Mouse (Mus musculus) heart, postnatal 0 days (tissue): Measurements from ENCODE around the gene Trappc6a. TPM values are rescaled to one million over a fixed set of nuclear protein-coding genes. Genes with fewer than 3 reads are reported as not detected.

Source experiments
- ATAC-seq: fragments of 200-750 bp; cut with Nextera tagmentation; 2 replicates; pipeline ENCODE4 v1.8.0; 2017; ENCODE audit warnings: low read depth, moderate number of reproducible peaks, moderate library complexity; ENCODE audit not compliant: insufficient read depth
- DNase-seq: peaks from one replicate; pipeline ENCODE4 v3.0.0-alpha.2; 2016; ENCODE audit warnings: low spot score
- H3K27ac ChIP-seq: fragments of 300-500 bp; sonication (generic); 2 replicates; pipeline ENCODE4 v1.5.1; 2014; ENCODE audit warnings: low read depth, mild to moderate bottlenecking
- H3K27me3 ChIP-seq: fragments of 300-500 bp; sonication (generic); 2 replicates; pipeline ENCODE4 v1.6.1; 2014; ENCODE audit warnings: low read length, mixed read lengths; ENCODE audit not compliant: control insufficient read depth, insufficient read depth
- H3K36me3 ChIP-seq: fragments of 300-500 bp; sonication (generic); replicated peaks from 2 replicates; pipeline ENCODE4 v1.6.1; 2014; ENCODE audit warnings: low read length, mixed read lengths; ENCODE audit not compliant: control insufficient read depth, insufficient read depth
- H3K4me1 ChIP-seq: fragments of 300-500 bp; sonication (generic); 2 replicates; pipeline ENCODE4 v1.6.1; 2014; ENCODE audit warnings: antibody characterized with exemption; ENCODE audit not compliant: control insufficient read depth, insufficient read depth
- H3K4me2 ChIP-seq: fragments of 300-500 bp; sonication (generic); 2 replicates; pipeline ENCODE4 v1.6.1; 2014; ENCODE audit warnings: low read depth, mild to moderate bottlenecking, low read length, moderate library complexity
- H3K4me3 ChIP-seq: fragments of 300-500 bp; sonication (generic); 2 replicates; pipeline ENCODE4 v1.5.1; 2014; ENCODE audit warnings: low read depth, low read length
- H3K9ac ChIP-seq: fragments of 300-500 bp; sonication (generic); replicated peaks from 2 replicates; pipeline ENCODE4 v1.6.1; 2014; ENCODE audit warnings: low read depth, low read length, mixed read lengths
- H3K9me3 ChIP-seq: fragments of 300-500 bp; sonication (generic); replicated peaks from 2 replicates; pipeline ENCODE4 v1.6.1; 2016; ENCODE audit warnings: low read length; ENCODE audit not compliant: control insufficient read depth
- CTCF ChIP-seq: IDR thresholded peaks from 2 replicates; pipeline ENCODE4 v1.5.1; 2016; ENCODE audit warnings: antibody characterized with exemption, control low read depth, low read depth
- EP300 ChIP-seq: IDR thresholded peaks from 2 replicates; pipeline ENCODE4 v1.6.1; 2016; ENCODE audit warnings: antibody characterized with exemption, low read depth
- WGBS: fragments of 180-500 bp; shearing (Covaris S2); extraction: QIAGEN DNeasy Blood & Tissue Kit; methylation state at CpG from one replicate; pipeline ENCODE4 v1.1.7; 2014; 5-methylcytosine and 5-hydroxymethylcytosine counted together
- polyA plus RNA-seq: library from polyadenylated mRNA; unstranded; fragments of >200 nt; fragmentation: Nextera tagmentation; extraction: Ambion mirVana; gene quantifications from 2 replicates; pipeline ENCODE4 v1.2.1, GENCODE M21; 2015
- total RNA-seq: library from RNA; depleted of rRNA; stranded (reverse); fragments of >200 nt; gene quantifications from 2 replicates; pipeline ENCODE4 v1.2.3, GENCODE M21; 2014; ENCODE audit warnings: low replicate concordance

Trappc6a gene
- total and polyA plus RNA-seq, 2 experiments from 2014 or later: 65.1 to 79.5 TPM

GRCm38 (mm10) chr7:19491731-19492130, 16.5 kb upstream of the Trappc6a start:
- peak; percentile 61 for ATAC-seq
- Histone ChIP-seq H3K27ac (no peak overlapping the region), H3K4me1 (peaks cover 4% of the 10 kb centered on the region), H3K4me3 (peak overlapping the region; percentile 24; the same call in 1 of the 2 replicates), H3K4me2 (peak overlapping the region; percentile 60), H3K9ac (peak overlapping the region; percentile 25; the same call in 1 of the 2 replicates), H3K27me3 (peaks cover 35% of the 10 kb centered on the region), H3K9me3 (no peaks in the 10 kb centered on the region), H3K36me3 (no peaks in the 10 kb centered on the region)
- TF ChIP-seq CTCF (peak; percentile 24), EP300 (no peak)
- DNase-seq: peak; percentile 42
- under 1% methylated on average over 25 of the region's 26 CpGs for WGBS

- Histone ChIP-seq H3K4me2 (no peak overlapping the region), H3K9ac (no peak overlapping the region), H3K9me3 (no peaks in the 10 kb centered on the region), H3K4me3 (no peak overlapping the region), H3K27ac (no peak overlapping the region), H3K36me3 (no peaks in the 10 kb centered on the region), H3K4me1 (peaks cover 4% of the 10 kb centered on the region), H3K27me3 (peaks cover 16% of the 10 kb centered on the region)
- ATAC-seq (no peak), DNase-seq (no peak)
- no peak for TF ChIP-seq CTCF
- no peak for TF ChIP-seq EP300
- WGBS: 78% methylated on average over 25 of the region's 25 CpGs
These were observed 13.3 kb upstream of the Trappc6a start for GRCm38 (mm10) chr7:19494751-19495474.

- ATAC-seq (no peak), DNase-seq (no peak)
These were observed 12.5 kb upstream of the Trappc6a start for GRCm38 (mm10) chr7:19495521-19496213.

GRCm38 (mm10) chr7:19496214-19496555, 12.0 kb upstream of the Trappc6a start:
- Histone ChIP-seq H3K4me2 (no peak overlapping the region), H3K27me3 (peaks cover 5% of the 10 kb centered on the region; the same call in 1 of the 2 replicates), H3K4me3 (no peak overlapping the region), H3K36me3 (no peaks in the 10 kb centered on the region), H3K4me1 (peaks cover 4% of the 10 kb centered on the region), H3K9ac (no peak overlapping the region), H3K27ac (no peak overlapping the region), H3K9me3 (no peaks in the 10 kb centered on the region)
- TF ChIP-seq CTCF (no peak), EP300 (no peak)
- no peak for DNase-seq
- WGBS: 78% methylated on average over 5 of the region's 5 CpGs
- ATAC-seq: no peak

More at GRCm38 (mm10) chr7:19495521-19496213, 12.5 kb upstream of the Trappc6a start:
- Histone ChIP-seq H3K4me1 (peaks cover 4% of the 10 kb centered on the region), H3K27me3 (peaks cover 10% of the 10 kb centered on the region), H3K9ac (no peak overlapping the region), H3K9me3 (no peaks in the 10 kb centered on the region), H3K4me2 (no peak overlapping the region), H3K36me3 (no peaks in the 10 kb centered on the region), H3K4me3 (no peak overlapping the region), H3K27ac (no peak overlapping the region)
- 60% methylated on average over 20 of the region's 20 CpGs for WGBS
- TF ChIP-seq CTCF (no peak), EP300 (no peak)

GRCm38 (mm10) chr7:19498326-19498725, 9.9 kb upstream of the Trappc6a start:
- 51% methylated on average over 4 of the region's 4 CpGs for WGBS
- TF ChIP-seq CTCF (no peak), EP300 (no peak)
- H3K27ac ChIP-seq: no peak overlapping the region
- H3K9me3 ChIP-seq: no peaks in the 10 kb centered on the region
- no peaks in the 10 kb centered on the region for H3K4me1 ChIP-seq
- H3K27me3 ChIP-seq: no peaks in the 10 kb centered on the region
- H3K4me3 ChIP-seq: no peak overlapping the region
- ATAC-seq (no peak), DNase-seq (no peak)
- no peaks in the 10 kb centered on the region for H3K36me3 ChIP-seq
- no peak overlapping the region for H3K4me2 ChIP-seq
- no peak overlapping the region for H3K9ac ChIP-seq
